Mouse (Mus musculus) kidney, postnatal 10 days (tissue): ENCODE data around the gene Plekhh3.

Experiments used
- DNase-seq: peaks from one replicate; pipeline ENCODE4 v3.0.0; 2021; ENCODE audit warnings: mixed read lengths

Plekhh3 gene

DNA sequence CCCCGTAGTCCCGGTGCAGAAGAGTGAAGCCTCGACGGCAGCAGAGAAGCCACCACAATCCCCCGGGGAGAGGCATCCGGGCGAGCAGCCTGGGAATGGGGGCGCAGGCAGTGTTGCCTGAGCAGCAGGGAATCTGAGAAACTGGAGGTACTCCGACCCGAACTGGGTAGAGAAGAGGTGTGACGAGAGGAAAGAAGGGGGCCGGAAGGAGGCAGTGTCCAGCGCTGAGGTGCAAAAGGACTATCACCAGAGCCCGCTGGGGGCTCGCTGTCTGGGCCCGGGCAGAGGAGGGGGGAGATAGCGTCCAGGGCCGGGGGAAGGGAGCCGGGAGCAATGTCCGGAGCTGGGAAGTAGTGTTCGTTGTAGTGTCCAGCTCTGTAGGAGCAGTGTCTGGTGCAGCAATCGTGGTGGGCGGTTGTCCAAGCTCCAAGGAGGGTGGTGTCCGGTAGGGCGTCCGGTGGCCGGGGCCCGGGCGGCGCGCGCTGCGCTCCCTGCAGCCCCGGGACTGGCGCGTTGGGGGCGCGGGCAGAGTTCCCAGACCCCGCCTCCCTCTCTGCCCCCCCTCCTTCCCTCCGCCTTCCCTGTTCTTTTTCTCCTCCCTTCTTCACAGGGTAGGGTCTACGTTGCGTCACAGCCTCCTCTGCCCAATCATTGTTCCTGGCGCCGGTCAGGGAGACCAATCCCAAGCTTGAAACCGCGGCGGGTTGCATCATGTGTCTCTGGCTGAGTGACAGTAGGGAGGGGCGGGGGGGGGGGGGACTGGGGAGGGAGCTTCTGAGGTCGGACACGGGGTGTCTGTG is at the start of gene Plekhh3:
Gene Plekhh3, minus strand, starts transcription at position 541 of the 800 bp plus-strand sequence.
- peak; percentile 97 for DNase-seq

DNA sequence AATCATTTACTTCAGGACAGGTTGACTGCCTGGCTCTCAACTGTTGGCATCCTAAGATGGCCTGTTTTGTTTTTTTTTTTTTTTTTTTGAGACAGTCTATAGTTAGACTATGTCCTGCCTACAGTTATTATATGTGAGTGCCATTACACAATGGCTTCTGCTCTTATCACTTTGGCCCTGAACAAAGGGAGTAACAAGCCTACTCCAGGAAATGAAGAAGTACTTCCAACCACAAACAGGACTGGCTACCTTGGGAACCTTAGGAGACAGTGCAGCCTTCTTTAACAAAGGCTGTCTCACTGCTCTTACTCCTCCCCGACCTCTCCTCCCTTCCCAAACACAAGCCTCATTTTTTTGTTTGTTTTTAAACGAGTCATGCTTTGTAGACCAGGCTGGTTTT is 49.7 kb upstream of the Plekhh3 start:
- DNase-seq = no peak

DNA sequence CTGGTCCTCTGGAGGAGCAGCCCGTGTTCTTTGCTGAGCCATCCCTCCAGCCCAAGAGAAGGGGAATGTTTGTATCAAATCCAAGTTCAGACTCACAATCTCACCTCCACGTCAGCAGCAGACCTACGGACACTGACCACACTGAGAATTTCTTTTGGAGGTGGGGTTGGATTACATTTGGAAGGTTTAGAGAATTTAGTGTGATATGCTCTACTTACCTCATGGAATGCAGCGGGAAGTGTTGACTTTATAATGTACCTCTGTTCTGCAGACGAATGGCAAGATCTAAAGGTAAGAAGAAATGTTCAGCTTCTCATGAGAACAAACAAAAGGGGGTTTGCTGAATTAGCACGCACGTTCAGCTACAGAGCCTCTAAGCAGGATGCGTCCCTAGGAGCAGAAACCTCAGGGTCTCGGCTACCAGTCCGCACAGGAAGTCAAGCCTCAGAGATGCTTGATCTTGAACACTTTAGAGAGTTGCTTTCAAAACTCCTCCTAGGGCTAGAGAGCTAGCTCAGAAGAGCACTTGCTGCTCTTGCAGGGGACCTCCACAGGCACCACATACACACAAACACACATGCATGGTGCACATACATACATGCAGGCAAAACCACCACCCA is 47.4 kb upstream of the Plekhh3 start:
- DNase-seq = no peak

DNA sequence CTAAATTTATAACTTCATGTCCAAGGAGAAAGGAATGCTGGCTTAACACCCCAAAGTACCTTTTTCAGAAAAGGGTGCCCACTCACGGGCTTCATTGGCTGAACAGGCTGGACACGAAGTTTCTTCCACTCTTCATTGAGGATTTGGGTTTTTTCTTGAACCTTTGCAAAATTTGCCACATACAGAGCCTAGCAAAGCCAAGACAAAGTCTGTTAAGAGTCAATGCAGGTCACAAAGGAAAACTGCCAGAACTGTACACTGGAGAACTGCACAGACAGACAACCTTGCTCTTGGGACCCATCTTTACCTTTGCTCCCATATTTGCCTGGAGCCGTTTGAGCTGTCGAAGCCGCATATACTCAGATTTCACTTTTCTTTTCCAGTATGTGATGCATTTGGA is 45.8 kb upstream of the Plekhh3 start:
- DNase-seq = no peak

DNA sequence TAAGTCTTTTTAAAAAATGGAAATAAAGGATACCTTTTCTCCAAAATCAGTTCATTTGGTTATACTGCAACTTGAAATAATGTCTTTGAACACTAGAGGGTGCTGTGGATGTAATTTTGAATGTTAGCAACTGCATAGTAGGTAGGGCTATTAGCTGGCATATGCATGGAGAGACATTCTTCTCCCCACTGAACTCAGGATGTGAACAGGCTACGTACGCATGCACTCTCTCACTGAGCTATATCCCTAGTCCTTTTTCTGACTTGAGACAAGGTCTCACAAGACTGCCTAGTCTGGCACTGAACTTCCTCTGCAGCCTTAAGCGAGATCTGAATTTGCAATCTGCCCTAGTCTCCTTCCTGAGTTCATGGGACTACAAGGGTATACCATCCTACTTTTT is 40.8 kb upstream of the Plekhh3 start:
- peak; percentile 27 for DNase-seq

DNA sequence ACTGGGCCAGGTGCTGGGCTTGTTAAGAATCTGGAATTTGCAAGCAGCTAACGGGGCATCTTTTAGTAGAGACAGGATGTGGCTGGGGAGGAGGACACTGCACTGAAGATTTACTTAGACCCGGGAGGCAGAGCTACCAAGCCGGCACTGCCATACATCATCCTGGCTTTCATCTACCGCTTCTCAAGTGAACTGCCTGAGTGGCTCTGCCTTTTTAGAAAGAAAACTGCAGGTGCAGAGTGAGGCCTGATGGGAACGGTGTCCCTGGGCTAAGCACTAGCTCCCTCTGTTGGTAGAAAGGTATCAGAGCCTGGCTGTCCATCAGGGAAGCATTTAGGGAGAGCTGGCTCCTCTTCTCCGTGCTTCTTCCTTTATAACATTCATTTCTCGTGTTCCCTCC is 29.8 kb upstream of the Plekhh3 start:
- DNase-seq = no peak

DNA sequence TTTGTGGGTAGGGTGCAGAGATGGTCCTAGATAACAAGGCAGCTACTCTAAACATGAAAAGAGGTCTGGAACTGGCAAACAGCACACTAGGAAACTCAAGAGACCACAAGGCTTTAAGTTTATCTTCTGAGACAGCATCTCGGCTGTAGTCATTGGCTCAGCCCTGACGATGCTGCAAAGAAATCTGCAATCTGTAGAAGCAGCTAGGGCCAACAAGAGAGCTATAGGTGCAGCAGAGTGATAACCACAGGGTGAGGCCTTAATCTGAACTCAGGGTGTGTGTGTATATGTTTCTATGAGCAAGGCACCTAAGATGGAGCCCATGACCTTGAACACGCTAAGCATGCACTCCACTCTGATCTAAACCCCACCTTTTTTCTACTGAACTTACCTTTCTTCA is 28.4 kb upstream of the Plekhh3 start:
- DNase-seq = no peak

DNA sequence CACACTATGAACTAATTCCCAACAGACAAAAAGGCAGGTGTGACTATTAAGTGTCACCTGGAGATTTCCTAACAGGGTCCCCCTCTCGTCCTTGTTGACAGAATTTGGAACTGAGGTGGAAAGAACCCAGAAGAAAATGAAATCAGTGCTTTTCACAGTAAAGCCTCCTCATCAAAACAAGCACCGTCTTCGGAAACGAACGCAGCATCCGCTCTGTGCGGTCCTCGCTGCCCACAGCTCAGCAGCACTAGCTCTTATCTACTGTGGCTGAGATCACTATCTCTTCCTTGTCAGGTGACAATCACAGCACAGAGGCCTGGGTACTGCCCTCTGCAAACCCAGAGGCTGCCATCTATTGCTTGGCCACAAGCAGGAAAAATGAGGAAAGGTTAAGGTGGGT is 25.0 kb upstream of the Plekhh3 start:
- no peak for DNase-seq

DNA sequence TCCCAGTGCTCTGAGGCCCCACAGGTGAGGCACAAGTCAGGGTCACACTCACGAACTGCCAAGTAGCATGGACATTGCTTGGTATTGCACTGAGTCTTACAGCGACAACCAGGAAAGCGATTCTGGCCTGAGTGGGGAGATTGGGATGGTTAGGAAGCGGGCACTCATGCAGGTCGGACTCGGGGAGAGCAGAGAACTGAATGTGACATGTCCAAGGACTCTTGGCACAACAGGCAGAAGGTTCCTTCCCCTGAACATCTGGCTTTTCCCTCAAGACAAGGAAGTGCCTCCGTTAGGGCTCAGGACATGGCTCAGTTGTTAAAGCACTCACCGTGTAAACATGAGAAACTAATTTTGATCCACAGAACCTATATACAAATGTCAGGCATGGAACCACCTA is 24.4 kb upstream of the Plekhh3 start:
- DNase-seq = no peak

DNA sequence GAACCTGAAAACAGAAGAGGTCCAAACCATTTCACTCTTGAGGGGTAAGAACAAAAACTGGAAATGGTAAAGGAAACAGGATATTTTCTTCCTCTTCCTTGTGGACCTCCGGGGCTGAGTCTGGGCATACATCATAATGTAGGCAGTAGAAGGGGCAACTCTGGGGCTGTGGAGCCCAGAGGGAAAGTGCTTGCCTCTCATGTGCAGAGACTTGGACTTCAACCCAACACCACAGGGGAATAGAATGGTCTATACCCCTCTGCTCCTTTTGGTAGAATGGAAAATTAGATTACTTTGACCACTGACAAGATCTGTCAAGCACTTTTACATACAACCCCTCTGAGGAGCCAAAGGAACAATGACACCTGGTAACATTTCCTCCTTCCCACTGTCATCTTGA is 23.9 kb upstream of the Plekhh3 start:
- DNase-seq = no peak

DNA sequence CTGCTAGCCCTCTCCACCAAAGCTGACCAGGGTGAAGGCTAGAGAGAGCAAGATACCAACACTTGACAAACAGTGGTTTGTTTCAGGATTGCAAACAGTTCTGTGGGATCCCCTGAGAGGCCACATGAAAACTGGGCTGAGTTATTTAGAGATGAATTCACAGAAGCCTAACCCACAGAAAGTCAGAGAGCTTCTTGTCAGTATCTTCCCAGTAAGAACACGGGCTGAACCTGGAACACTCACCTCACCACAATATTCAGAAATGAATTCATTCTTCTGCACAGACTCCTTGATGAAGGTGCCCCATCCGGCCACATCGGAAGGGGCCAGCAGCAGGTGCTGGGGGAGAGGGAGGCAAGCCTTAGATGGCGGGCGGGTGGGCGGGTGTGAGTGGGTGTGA is 23.5 kb upstream of the Plekhh3 start:
- no peak for DNase-seq

DNA sequence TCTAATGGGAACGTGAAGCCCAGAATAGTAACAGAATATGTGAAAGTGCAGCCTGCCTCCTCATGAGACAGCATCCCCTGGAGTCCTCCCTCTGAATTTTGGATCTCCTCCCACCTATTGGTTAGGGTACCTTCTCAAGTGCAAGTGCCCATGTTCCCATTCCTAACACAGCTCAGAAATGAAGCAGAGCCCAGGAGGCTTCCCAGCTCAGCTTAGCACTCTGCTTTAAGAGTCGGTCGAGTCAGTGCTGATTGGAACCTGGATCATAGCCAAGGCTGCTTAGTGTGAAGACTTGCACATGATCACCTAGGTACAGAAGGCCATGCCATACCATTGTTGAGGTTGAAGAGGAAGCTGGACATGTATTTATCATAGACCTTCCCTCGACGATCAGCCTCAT is 23.0 kb upstream of the Plekhh3 start:
- no peak for DNase-seq

DNA sequence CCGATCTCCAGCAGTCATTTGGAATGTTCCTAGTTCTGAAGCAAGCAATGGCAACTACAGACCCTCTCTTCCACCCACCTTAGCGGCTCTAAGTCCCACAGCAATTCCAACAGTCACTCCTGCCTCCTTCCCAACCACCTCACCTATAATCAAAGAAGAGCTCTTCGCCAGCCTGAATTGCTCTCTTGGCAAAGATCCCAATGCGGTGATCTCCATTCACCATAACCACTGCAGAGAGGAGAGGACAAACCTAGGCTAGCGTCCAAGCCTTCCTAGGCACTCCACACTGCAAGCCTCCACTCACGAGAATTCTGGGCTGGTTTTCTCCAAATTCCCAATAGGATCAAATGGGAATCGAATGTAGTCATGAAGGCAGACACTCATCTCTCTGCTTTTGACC is 21.9 kb upstream of the Plekhh3 start:
- no peak for DNase-seq

DNA sequence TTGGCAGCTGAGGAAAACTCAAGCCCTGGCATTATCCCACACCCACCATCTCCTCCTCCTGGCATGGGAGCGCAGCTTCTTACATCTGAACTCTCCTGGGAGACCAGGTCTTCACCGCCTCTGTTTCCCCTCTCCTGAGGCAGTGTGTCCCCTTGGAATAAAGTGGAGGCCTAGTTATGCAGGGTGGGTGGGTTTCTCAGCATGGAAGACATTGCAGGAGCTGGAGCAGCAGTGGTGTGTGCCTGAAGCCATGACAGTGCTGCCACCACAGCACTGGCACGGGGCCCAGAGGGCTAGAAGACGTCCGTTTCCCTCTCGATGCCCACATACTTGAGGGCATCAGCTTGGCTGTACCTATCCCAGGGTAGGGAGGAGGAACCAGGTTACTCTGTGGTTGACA is 21.5 kb upstream of the Plekhh3 start:
- DNase-seq = no peak

DNA sequence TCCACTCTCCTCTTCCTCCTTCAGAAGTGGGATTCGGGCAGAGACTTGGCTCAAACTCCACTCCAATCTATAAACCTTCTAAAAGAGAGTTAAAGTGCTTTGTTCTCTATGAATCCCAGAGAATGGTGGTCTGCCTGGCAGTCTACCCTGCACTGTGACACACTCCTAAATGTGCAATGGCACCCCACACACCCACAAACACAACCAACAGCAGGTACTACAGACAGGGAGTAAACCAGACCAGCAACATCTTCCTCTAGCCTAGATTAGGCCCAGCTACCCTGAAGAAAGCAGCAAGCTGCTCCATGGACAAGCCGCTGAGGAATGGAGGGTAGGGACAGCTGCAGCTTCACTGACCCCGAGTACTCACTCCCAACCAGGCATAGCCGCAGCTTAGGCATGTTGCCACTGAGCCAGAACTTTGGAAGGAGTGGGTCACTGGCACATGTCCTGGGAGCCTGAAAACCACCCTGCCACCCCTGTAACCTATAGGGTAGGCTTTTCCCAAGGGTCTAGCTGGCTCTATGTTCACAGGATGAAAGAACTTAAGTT is 20.8 kb upstream of the Plekhh3 start:
- DNase-seq = no peak

DNA sequence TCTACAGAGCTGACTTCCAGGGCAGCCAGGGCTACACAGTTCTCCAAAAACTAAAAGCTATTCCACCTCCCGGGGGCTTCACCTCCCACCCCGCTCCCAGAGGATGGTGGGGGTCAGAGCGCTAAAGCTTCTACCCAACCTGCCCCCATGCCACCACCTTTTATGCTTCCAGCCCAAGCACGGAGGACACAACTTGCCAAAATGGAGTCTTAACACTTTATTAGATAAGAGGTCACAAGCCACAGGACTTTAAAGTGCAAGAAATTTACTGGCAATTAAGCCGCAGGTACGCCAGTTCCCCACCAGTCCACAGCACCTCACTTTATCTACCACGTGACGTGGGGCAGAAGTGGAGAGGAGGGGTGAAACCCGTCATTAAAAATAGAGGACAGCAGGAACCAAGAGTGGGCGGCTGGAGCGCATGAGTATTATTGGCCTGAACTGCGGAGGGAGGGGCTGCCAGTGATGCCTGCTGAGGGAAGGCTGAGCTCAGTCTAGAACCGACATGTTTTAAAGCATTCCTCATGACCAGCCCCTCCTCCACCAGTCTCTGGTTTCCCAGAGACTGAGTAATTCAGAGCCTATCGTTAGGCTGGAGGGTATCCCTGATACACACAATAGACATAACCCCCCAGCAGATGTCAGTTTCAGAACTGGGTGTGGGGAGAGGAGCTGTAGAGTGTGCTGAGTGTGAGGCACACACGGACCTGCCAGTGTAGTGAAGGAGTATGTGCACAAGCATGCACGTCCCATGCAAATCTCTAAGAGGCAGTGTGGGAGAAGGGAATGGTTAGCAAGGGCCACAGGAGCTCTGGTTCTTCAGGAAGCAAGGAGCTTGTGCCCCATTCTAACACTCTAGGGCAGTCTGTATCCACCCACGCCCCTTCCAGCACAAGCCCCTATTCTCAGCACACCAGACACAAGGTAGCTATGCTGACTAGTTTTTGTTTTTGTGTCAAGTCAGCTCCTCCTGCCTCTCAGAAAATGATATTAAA is 20.1 kb upstream of the Plekhh3 start:
- no peak for DNase-seq

DNA sequence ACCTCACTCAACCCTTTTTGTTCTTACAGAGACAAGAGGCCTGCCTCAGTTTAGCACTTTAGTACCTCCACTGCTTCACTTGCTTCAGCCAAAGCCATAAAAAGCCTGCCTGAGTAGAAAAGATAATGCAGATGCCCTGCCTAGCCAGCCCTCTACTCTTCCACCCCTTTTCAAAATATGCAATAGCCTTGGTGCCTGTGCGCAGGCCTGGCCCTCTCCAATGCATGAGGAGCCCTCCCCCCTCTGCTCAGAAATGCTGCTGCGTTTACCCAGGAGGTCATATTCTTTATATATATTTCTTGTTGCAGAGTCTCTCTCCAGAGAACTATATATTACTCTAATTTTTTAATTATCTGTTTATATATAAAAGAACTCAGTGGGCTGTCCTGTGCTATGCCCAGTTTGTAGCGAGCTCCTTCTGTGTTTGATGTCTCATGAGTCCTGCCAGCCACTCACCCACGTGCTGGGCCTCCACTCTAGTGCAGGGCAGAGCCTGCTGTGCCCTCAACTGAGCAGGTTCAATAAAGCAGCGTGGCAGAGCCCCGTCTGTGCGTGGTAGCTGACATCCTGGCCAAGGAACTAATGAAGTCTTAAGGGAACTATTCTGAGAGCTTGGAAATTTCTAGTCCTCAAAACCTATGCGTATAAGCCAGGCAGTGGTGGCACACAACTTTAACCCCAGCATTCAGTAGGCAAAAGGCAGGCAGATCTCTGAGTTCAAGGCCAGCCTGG is 19.2 kb upstream of the Plekhh3 start:
- DNase-seq = peak; percentile 47

DNA sequence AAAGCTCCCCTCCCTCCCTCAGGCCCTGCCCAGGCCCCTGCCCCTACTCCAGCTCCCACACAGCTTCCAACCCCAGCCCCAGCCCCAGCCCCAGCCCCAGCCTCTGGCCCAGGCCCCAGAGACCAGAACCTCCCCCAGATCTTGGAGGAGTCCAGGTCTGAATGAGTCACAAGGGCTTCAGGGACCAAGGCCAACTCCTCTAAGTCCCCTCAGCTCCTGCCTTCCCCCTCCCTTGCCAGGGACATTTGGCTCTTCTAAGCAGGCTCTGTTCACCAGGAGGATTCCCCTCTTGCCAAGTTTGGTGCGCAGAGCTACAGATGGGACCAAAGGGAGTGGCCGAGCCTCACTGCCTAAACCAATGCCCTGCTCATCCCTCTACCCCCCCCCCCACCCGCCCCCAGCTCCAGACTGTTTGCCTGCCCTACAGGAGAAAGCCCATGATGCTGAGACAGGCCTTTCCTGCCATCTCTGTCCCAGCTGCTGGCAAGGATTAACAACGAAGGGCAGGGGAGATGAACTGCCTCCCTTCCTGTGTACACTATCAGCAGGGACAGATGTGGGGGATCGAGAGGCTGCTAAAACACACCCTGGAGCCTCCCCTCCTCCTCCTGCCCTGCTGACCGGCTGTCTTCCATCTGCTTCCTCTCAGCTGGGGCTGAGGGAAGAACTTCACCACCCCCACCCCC is 18.5 kb upstream of the Plekhh3 start:
- DNase-seq = peak; percentile 79

DNA sequence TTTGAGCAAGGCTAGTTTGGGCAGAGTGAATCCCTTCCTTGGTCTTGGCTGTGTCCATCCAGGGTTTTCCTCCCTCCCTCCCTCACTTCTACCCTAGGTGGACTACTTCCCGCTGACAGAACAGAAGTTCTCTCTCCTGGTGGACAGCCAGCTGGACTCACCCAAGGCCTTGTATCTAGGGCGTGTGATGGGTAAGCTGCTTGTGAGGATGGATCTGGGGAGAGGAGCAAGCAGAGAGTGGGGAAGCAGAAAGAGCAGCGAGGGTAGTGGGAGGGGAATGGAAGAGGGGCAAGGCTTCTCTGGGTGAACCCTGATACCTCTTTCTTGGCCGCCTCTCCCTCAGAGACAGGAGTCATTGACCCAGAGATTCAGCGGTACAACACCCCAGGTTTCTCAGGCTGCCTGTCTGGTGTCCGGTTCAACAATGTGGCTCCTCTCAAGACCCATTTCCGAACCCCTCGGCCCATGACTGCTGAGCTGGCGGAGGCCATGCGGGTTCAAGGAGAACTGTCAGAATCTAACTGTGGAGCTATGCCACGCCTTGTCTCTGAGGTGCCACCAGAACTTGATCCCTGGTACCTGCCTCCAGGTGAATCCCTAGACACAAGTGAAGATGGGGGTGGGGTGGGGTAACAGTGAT is 17.1 kb upstream of the Plekhh3 start:
- DNase-seq = no peak

DNA sequence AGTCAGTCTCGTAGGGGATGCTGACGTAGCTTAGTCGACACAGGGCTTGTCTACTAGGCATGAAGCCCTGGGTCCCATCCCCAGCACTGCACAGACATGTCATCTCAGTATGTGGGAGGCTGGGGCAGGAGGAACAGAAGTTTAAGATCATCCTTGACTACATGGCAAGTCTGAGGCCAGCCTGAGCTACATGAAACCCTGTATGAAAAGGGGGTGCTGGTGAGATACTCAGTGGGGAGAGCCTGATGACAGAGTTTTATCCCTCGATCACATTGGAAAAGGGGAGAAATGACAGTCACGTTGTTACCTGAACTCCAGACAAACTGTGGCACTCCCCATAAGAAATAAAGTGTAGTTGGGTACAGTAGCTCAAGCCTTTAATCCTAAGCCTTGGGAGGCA is 16.4 kb upstream of the Plekhh3 start:
- no peak for DNase-seq

DNA sequence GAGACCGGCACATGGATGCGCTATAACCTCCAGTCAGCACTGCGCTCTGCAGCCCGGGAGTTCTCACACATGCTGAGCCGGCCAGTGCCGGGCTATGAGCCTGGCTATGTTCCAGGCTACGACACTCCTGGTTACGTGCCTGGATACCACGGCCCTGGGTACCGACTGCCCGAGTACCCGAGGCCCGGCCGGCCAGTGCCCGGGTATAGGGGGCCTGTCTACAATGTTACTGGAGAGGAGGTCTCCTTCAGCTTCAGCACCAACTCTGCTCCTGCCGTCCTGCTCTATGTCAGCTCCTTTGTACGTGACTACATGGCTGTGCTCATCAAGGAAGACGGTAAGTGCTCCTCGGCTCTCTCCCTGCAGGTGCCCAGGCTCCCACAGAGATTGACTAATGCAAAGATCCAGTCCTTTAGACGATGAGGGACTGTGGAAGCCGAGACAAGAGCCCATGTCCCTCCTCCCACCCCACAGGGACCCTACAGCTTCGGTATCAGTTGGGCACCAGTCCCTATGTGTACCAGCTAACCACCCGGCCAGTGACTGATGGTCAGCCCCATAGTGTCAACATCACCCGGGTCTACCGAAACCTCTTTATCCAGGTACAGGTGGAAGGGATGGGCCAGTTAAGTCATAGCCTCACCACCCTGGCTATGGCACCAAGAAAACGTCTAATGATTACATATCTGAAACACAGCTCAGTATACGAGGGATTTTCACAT is 15.5 kb upstream of the Plekhh3 start:
- DNase-seq = no peak
